Mouse (Mus musculus): Measurements from ENCODE around the gene Slc25a31.

Slc25a31 gene

GRCm38 (mm10) chr3:40738381-40738912 is 29.8 kb downstream of the Slc25a31 start:
- DNase-seq, result no peak

- DNase-seq, result peak; percentile 32
Observed at GRCm38 (mm10) chr3:40744024-40744835, 35.6 kb downstream of the Slc25a31 start, which contains the start of gene Hspa4l. Gene Hspa4l, plus strand, starts transcription at chr3:40744495.

- peak; percentile 93 for DNase-seq
Observed at GRCm38 (mm10) chr3:40744836-40745660, 36.4 kb downstream of the Slc25a31 start.

DNA sequence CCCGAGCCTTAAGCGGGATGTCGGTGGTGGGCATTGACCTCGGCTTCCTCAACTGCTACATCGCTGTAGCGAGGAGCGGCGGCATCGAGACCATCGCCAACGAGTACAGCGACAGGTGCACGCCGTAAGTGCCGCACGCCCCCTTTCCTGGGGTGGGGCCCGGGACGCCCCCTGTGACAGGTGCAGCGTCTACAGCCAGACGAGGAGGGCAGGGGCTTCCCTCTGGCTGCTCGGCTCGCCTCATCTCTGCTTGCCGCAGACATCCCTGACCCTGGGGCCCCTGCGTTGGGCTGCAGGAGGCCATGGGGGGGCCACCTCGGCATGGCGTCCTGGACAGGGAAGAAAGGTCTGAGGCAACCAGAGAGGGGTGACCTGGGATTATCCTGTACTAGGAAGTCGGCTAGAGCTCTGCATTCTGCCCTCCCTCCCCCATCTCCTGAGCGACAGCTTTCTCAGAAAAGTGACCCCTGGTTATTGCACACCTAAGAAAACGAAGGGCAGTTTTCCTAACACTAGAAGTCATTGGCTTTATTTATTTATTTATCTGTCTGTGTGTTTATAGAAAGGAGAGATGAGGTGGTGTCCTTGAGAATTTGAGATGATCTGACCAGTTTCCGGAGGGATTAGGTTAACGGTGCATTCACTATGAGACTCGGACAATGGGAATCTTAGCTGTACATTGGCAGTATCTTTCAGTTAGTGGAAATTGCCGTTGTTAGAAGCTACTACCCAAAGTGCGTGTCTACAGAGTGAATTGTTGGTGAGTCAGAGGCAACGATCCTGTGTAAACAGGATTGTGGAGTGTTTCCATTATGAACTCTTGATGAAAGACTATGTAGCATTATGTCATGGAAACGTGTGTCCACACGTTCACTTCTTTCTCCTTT is 37.2 kb downstream of the Slc25a31 start:
- DNase-seq, result peak; percentile 19

GRCm38 (mm10) chr3:40760746-40761145 is 52.1 kb downstream of the Slc25a31 start:
- DNase-seq, result no peak

- DNase-seq, result no peak
Observed at GRCm38 (mm10) chr3:40761312-40761711, 52.7 kb downstream of the Slc25a31 start.
